Comparison of ENCODE assay signal across 8 mouse cellular contexts in the genomic region with DNA sequence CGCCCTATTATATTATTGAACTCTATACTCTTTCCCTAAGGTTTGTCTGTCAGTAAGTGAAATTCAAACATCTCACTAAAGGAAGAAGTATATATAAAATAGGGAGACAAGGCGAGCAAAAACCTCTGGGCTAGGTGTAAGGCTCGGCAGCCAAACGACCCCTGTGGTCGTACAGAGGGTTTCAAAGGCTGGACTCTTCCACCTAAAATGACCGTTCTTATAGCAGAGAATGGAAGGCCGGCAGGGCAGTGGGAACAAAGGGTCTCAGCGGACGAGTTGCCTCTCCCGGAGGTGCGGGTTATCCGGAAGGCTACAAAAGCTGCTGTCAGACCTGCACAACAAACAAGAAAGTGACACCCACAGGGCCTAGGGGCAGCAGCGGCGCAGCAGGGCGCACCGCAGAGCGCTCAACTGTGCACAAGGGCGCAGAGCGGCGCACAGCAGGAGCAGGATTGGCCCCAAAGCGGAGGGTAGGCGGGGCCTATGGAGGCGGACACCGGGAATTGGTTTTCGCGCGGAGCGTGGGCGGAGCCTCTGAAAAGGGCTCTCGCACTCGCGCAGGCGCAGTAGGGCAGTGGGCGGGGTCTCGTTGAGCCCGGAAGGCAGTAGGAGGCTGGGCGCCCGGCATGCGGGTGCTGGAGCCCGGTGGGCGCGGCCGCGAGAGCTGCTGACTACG. TPM values are rescaled to one million over a fixed set of nuclear protein-coding genes. Genes with fewer than 3 reads are reported as not detected.
DNase-seq lines count a peak whose midpoint lies in the region; ATAC-seq lines count a peak whose summit lies in the region.

A gene (plus strand): TSS at position 574 of the 676 bp plus-strand sequence.

- H3K27me3 ChIP-seq in hindbrain, embryonic 14.5 days (ENCODE audit: control insufficient read depth, insufficient read depth, low read length), result peaks cover 20% of the 10 kb centered on the region

- peak within 1 kb of the TSS; percentile 80 for H3K27ac ChIP-seq in hindbrain, embryonic 14.5 days

- H3K4me1 ChIP-seq in hindbrain, embryonic 14.5 days (replicated peaks; ENCODE audit: control insufficient read depth, insufficient read depth, low read length), result peaks cover 9% of the 10 kb centered on the region

- peak; percentile 98 for ATAC-seq in hindbrain, embryonic 14.5 days (ENCODE audit: low FRiP score)

- peak; percentile 97 for DNase-seq in R1 (ENCODE audit: low read depth, low spot score)
- DNase-seq in cerebellum, postnatal 25 days, result peak; percentile 100
- peak; percentile 100 for DNase-seq in frontal cortex, postnatal 25 days (ENCODE audit: low spot score in 2 of 2)
- peak; percentile 100 for DNase-seq in hindbrain, embryonic 14.5 days (ENCODE audit: low spot score)
- peak; percentile 100 for DNase-seq in layer of hippocampus, postnatal 36 days
- DNase-seq in lung, postnatal 36 days, result peak; percentile 100
- DNase-seq in retina, postnatal 1 day, result peak; percentile 99
- DNase-seq in urinary bladder, adult 18-20 months (ENCODE audit: low spot score in 2 of 2), result peak; percentile 100

- H3K9me3 ChIP-seq in hindbrain, embryonic 14.5 days (ENCODE audit: control insufficient read depth, low read length), result no peaks in the 10 kb centered on the region

- peak within 1 kb of the TSS; percentile 80 for H3K9ac ChIP-seq in hindbrain, embryonic 14.5 days

- no peaks in the 10 kb centered on the region for H3K36me3 ChIP-seq in hindbrain, embryonic 14.5 days (replicated peaks; ENCODE audit: control insufficient read depth, insufficient read depth)

- H3K4me2 ChIP-seq in hindbrain, embryonic 14.5 days (replicated peaks), result peak within 1 kb of the TSS; percentile 52

- peak within 1 kb of the TSS; percentile 75 for H3K4me3 ChIP-seq in hindbrain, embryonic 14.5 days (replicated peaks; ENCODE audit: low read length)

- under 1% methylated on average over 45 of the region's 45 CpGs for WGBS in hindbrain, embryonic 14.5 days

RNA-seq across cellular contexts. Expression of the gene that starts here (rescaled TPM):
- polyA plus RNA-seq in hindbrain, embryonic 14.5 days (2014; fragmentation: Nextera tagmentation; extraction: Ambion mirVana), result 114 and 124 TPM in 2 replicates
- 10 to 100 TPM; 64.5 to 67.3 TPM for total RNA-seq in layer of hippocampus, postnatal 36 days (2021)

Comparison
In these comparisons a context has a peak if more than half of its experiments do, and no peak if none do; other contexts are left out.
1. Peak in every context shown above with its lines: DNase-seq, ATAC-seq, H3K4me3 ChIP-seq and H3K27ac ChIP-seq.